Mouse (Mus musculus): Measurements from ENCODE around the gene Itgb6.

The Itgb6 gene

DNA sequence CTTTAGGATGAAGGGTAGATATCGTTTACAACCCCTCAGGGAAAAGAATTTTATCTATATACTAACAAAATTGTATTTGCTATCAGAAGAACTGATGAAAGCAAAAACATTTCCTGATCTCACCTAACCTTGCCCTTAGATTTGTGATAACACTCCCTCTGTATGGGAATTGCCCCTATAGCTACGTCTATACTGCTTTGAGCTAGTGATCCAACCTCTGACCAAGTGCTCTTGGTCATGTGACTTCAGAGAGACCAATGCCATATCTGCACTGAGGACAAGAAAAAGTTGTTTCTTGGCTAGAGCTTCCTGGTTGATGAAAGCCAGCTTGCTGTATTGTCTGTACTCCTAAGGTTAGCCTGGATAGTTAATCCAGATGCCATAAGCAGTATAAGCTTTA is 121.1 kb downstream of the Itgb6 start:
- Histone ChIP-seq H3K36me3 (ENCODE audit: insufficient read depth, low read length) (no peaks in the 10 kb centered on the region), H3K9me3 (ENCODE audit: low read length) (no peaks in the 10 kb centered on the region), H3K4me1 (replicated peaks; ENCODE audit: low read depth, low read length) (no peaks in the 10 kb centered on the region), H3K4me3 (replicated peaks; ENCODE audit: low read length) (no peak overlapping the region), H3K27me3 (ENCODE audit: insufficient read depth, low read length) (no peaks in the 10 kb centered on the region)
- no peak for TF ChIP-seq NANOG (IDR thresholded peaks at IDR 0.05; ENCODE audit: borderline replicate concordance, low read length)
- TF ChIP-seq POU5F1 (IDR thresholded peaks at IDR 0.05; ENCODE audit: borderline replicate concordance, low read length): no peak
- TF ChIP-seq CTCF (conservative IDR thresholded peaks at IDR 0.05; ENCODE audit: low read length): no peak

DNA sequence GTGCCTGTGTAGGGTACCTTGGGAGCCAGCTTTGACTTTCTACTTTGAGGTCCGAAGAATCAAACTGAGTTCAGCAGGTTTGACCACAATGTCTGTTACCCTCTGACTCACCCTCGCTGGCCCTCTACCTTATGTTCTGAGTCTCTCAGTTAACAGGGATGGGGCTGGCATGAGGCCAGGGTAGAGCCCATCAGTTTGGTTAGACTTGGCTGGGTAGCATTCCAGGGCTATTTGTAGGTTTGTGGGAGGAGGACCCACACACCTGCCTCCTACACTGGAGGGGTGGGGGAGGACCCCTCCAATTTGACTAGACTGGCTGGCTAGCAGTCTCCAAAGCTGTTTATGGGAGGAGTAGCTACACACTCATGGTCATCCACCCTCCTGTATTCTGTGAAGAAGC is 121.6 kb downstream of the Itgb6 start:
- H3K27me3 ChIP-seq (ENCODE audit: insufficient read depth, low read length): no peaks in the 10 kb centered on the region
- H3K4me3 ChIP-seq (replicated peaks; ENCODE audit: low read length): no peak overlapping the region
- no peaks in the 10 kb centered on the region for H3K36me3 ChIP-seq (ENCODE audit: insufficient read depth, low read length)
- TF ChIP-seq POU5F1 (IDR thresholded peaks at IDR 0.05; ENCODE audit: borderline replicate concordance, low read length) (no peak), NANOG (IDR thresholded peaks at IDR 0.05; ENCODE audit: borderline replicate concordance, low read length) (no peak), CTCF (conservative IDR thresholded peaks at IDR 0.05; ENCODE audit: low read length) (no peak)
- no peaks in the 10 kb centered on the region for H3K9me3 ChIP-seq (ENCODE audit: low read length)
- H3K4me1 ChIP-seq (replicated peaks; ENCODE audit: low read depth, low read length): no peaks in the 10 kb centered on the region

- no peak overlapping the region for H3K4me3 ChIP-seq (replicated peaks; ENCODE audit: low read length)
- no peaks in the 10 kb centered on the region for H3K27me3 ChIP-seq (ENCODE audit: insufficient read depth, low read length)
- H3K4me1 ChIP-seq (replicated peaks; ENCODE audit: low read depth, low read length): no peaks in the 10 kb centered on the region
- no peak for TF ChIP-seq CTCF (conservative IDR thresholded peaks at IDR 0.05; ENCODE audit: low read length)
- TF ChIP-seq POU5F1 (IDR thresholded peaks at IDR 0.05; ENCODE audit: borderline replicate concordance, low read length): no peak
- no peak for TF ChIP-seq NANOG (IDR thresholded peaks at IDR 0.05; ENCODE audit: borderline replicate concordance, low read length)
- peaks cover 31% of the 10 kb centered on the region for H3K9me3 ChIP-seq (ENCODE audit: low read length)
- no peaks in the 10 kb centered on the region for H3K36me3 ChIP-seq (ENCODE audit: insufficient read depth, low read length)
Measured at GRCm38 (mm10) chr2:60583416-60583815, 139.0 kb downstream of the Itgb6 start.

DNA sequence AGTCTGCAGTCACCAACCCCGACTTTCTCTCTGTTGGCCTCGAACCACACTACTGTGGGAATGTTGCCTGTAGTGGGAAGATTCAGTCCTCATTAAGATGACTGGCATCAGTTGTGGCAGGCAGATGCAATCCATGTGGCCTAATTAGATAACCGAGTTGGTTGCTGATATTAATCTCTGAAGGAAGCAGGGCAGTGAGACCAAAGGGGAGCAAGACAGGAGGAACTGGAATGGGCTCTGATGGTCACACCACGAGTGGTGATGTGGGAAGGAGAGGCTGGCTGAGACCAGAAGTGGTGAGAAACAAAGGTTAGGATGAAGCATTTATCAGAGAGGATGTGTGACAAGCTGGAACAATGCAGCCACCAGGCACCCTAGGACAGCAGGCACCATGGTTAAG is 167.9 kb downstream of the Itgb6 start:
- no peaks in the 10 kb centered on the region for H3K9me3 ChIP-seq (ENCODE audit: low read length)
- TF ChIP-seq NANOG (IDR thresholded peaks at IDR 0.05; ENCODE audit: borderline replicate concordance, low read length) (no peak), CTCF (conservative IDR thresholded peaks at IDR 0.05; ENCODE audit: low read length) (no peak), POU5F1 (IDR thresholded peaks at IDR 0.05; ENCODE audit: borderline replicate concordance, low read length) (no peak)

DNA sequence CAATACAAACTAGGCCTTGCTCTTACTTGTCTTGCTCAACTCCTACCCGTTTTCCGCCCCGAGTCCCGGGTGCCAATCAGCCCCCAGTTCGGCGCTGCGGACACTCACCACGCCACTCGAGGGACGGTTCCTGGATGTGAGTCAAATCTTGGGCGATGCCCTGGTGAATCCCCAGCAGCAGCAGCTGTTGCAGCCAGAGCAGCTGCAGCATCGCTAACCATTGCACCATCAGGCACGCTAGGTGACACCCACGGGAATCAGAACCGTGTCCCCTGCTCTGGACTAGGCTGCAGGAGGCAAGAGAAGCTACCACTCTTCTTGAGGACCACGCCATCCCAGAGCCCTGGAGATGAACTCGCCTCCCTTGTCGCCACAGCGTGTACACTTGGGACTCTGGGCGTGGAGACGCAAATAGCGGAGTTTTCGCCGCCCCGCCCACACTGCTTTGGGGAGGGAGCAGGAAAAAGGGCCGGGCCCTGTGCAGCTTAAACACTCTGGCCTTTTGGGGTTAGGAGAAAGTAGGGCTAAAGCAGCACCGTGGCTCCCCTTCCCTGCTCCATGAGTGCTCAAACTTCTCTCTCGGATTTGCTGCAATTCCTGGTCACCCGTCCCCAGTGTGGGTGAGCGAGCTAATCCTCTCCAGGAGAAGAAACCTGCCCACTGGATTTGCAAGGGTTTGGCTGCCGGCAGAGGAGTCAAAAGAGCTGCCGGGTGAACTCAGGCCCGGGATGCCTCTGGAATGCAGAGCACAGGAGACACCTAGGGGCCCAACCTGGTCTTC is 169.4 kb downstream of the Itgb6 start, which contains the start of gene Pla2r1:
Pla2r1 (minus strand) TSS at position 407 of the 781 bp plus-strand sequence.
- Histone ChIP-seq H3K9me3 (ENCODE audit: low read length) (no peaks in the 10 kb centered on the region), H3K36me3 (ENCODE audit: insufficient read depth, low read length) (no peaks in the 10 kb centered on the region), H3K4me3 (replicated peaks; ENCODE audit: low read length) (peak within 1 kb of the TSS; percentile 73), H3K4me1 (replicated peaks; ENCODE audit: low read depth, low read length) (peaks cover 18% of the 10 kb centered on the region), H3K27me3 (ENCODE audit: insufficient read depth, low read length) (peaks cover 10% of the 10 kb centered on the region; the same call in 1 of the 2 replicates)
- no peak for TF ChIP-seq NANOG (IDR thresholded peaks at IDR 0.05; ENCODE audit: borderline replicate concordance, low read length)

More for the DNA sequence above, 167.9 kb downstream of the Itgb6 start:
- Histone ChIP-seq H3K4me3 (replicated peaks; ENCODE audit: low read length) (no peak overlapping the region), H3K36me3 (ENCODE audit: insufficient read depth, low read length) (no peaks in the 10 kb centered on the region), H3K4me1 (replicated peaks; ENCODE audit: low read depth, low read length) (peaks cover 18% of the 10 kb centered on the region), H3K27me3 (ENCODE audit: insufficient read depth, low read length) (peaks cover 10% of the 10 kb centered on the region; the same call in 1 of the 2 replicates)

GRCm38 (mm10) chr2:60552177-60552901 is 170.1 kb downstream of the Itgb6 start:
- Histone ChIP-seq H3K27me3 (ENCODE audit: insufficient read depth, low read length) (peaks cover 10% of the 10 kb centered on the region; the same call in 1 of the 2 replicates), H3K4me3 (replicated peaks; ENCODE audit: low read length) (peak overlapping the region; percentile 73), H3K36me3 (ENCODE audit: insufficient read depth, low read length) (no peaks in the 10 kb centered on the region), H3K4me1 (replicated peaks; ENCODE audit: low read depth, low read length) (peaks cover 18% of the 10 kb centered on the region), H3K9me3 (ENCODE audit: low read length) (no peaks in the 10 kb centered on the region)
- TF ChIP-seq CTCF (conservative IDR thresholded peaks at IDR 0.05; ENCODE audit: low read length) (no peak), POU5F1 (IDR thresholded peaks at IDR 0.05; ENCODE audit: borderline replicate concordance, low read length) (no peak), NANOG (IDR thresholded peaks at IDR 0.05; ENCODE audit: borderline replicate concordance, low read length) (no peak)

DNA sequence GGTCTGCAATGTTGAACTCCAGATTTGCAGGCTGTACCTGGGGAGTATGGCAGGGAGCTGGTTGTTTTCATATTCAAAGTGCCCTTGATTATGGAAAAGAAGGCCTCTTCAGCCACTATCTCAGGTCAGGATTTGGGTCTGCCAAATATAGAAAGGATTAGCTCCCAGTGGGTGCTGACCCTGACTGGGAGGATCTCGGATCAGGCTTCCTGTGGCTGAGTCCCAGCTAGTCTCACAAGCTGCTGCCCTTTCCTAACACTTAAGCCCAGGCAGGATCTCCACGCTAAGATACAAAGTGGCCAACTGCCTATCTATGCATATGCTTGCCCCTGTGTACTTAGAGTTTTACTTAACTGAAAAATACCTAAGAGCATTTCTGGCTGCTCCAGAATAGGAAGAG is 170.8 kb downstream of the Itgb6 start:
- H3K27me3 ChIP-seq (ENCODE audit: insufficient read depth, low read length): peaks cover 10% of the 10 kb centered on the region; the same call in 1 of the 2 replicates
- TF ChIP-seq NANOG (IDR thresholded peaks at IDR 0.05; ENCODE audit: borderline replicate concordance, low read length) (no peak), CTCF (conservative IDR thresholded peaks at IDR 0.05; ENCODE audit: low read length) (no peak), POU5F1 (IDR thresholded peaks at IDR 0.05; ENCODE audit: borderline replicate concordance, low read length) (no peak)
- H3K9me3 ChIP-seq (ENCODE audit: low read length): no peaks in the 10 kb centered on the region
- no peaks in the 10 kb centered on the region for H3K36me3 ChIP-seq (ENCODE audit: insufficient read depth, low read length)
- peaks cover 18% of the 10 kb centered on the region for H3K4me1 ChIP-seq (replicated peaks; ENCODE audit: low read depth, low read length)
- no peak overlapping the region for H3K4me3 ChIP-seq (replicated peaks; ENCODE audit: low read length)

DNA sequence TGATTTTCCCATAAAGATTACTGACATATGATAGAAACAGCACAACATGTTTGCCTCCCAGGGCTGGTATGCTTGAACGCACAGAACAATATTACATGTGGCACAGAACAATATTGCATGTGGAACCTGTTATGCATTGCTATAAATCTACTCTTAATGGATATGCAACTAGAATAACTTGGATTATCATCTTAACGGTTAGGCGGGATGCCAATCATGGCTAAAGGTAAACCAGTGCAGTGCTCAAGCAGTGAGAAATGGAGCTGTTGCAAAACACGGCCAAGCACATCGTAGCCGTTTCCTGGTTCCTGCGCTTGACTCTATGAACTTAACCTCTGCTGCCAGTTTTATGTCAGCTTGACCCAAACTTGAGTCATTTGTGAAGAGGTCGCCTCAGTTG is 171.9 kb downstream of the Itgb6 start:
- peaks cover 18% of the 10 kb centered on the region for H3K4me1 ChIP-seq (replicated peaks; ENCODE audit: low read depth, low read length)
- TF ChIP-seq POU5F1 (IDR thresholded peaks at IDR 0.05; ENCODE audit: borderline replicate concordance, low read length): no peak
- TF ChIP-seq NANOG (IDR thresholded peaks at IDR 0.05; ENCODE audit: borderline replicate concordance, low read length): no peak
- TF ChIP-seq CTCF (conservative IDR thresholded peaks at IDR 0.05; ENCODE audit: low read length): no peak
- no peaks in the 10 kb centered on the region for H3K9me3 ChIP-seq (ENCODE audit: low read length)
- peaks cover 10% of the 10 kb centered on the region; the same call in 1 of the 2 replicates for H3K27me3 ChIP-seq (ENCODE audit: insufficient read depth, low read length)
- no peaks in the 10 kb centered on the region for H3K36me3 ChIP-seq (ENCODE audit: insufficient read depth, low read length)
- no peak overlapping the region for H3K4me3 ChIP-seq (replicated peaks; ENCODE audit: low read length)
